Mouse (Mus musculus) cerebellum, adult 8-10 months (tissue): ENCODE results near the gene Acvr1c.

ENCODE experiments used
- DNase-seq: peaks from one replicate; pipeline ENCODE4 v3.0.0; 2022

The Acvr1c gene

DNA sequence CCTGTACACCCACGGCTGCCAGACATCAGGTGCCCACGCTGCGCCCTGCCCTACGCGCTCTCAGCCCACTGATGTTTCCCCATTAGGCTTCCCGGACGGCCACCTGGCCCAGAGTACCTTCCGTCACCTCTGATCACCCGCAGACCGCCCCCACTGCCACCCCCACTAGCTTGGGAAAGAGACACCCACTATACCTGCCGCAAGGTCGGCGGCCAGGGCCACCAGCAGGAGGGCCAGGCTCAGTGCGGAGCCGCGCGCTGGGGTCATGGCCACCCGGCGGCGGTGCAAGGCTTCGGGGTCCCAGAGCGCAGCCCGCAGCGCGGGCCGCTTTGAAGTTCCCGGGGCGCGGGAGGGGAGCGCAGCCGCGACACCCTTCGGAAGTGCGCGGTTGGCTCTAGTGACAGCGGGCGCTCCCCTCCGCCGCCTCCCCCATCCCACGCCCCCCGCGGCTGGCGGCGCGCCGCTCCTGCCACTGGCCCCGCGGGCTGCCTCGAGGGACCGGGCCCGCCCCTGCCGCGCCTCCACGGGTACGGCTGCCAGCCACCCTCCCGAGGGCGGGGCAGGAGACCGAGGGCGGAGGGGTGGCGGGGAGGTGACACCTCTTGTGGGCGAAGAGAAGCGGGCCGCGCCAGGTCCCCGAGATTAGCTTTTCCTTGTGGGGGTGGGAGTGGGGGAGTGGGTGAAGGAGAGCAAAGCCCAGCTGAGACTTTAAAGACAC lies at the start of gene Acvr1c:
Gene Acvr1c, minus strand, starts transcription at position 482 of the 718 bp plus-strand sequence.
- peak; percentile 38 for DNase-seq

GRCm38 (mm10) chr2:58403481-58403880 lies 45.8 kb upstream of the Acvr1c start:
- DNase-seq, result no peak

DNA sequence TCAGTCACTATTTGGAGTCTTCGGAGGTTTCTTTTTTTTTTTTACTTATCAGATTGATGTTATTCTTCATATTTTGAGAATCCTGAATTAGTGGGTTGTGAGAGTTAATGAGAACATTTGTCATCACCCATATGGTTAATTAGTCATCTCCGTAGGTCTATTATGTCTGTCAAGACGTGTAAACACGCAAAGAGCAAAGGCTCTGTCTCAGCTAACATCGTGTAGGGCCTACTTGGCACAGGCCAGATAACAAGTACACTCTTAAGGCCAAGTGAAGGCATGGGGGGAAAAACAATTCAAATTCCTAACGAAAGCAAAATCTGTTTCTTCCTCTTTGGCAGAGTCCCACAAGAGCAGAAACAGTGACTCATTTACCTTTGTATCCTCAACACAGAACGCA lies 30.9 kb upstream of the Acvr1c start:
- no peak for DNase-seq

DNA sequence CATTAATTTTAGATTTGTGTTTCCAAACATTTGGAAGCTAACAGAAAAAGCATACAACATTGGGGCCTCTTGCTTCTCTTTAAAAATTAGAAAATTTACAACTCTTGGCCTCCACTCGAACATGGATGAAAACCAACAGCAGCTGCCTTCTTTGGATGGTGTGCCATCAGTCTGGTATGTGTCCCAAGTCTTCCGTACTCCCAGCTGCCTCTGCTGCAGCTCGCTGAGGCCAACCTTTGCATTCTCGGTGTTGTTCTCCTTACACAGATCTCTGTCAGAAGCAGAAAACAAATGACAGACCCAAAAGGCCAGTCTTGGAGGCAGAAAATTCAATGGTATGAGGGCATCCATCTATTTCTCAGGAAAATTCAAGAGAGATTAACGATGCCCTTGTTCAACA lies 22.3 kb upstream of the Acvr1c start:
- DNase-seq, result no peak

DNA sequence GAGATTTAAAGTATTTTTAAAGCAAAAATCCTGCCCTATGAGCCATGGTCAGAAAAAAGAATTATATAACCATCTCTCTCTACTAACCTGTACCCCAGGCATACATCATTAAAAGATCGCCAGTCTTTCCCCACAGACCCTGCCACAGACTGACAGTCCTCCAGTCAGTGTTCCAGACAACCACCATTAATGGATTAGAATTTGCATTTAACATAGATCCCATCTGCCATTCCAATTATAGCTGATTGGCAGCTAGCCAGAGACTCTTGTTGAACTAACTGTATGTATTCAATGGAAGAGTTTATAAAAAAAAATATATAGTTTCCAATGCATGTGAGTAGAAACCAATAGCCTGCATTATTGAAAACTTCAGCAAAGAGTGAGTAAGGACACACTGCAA lies 21.8 kb upstream of the Acvr1c start:
- no peak for DNase-seq

DNA sequence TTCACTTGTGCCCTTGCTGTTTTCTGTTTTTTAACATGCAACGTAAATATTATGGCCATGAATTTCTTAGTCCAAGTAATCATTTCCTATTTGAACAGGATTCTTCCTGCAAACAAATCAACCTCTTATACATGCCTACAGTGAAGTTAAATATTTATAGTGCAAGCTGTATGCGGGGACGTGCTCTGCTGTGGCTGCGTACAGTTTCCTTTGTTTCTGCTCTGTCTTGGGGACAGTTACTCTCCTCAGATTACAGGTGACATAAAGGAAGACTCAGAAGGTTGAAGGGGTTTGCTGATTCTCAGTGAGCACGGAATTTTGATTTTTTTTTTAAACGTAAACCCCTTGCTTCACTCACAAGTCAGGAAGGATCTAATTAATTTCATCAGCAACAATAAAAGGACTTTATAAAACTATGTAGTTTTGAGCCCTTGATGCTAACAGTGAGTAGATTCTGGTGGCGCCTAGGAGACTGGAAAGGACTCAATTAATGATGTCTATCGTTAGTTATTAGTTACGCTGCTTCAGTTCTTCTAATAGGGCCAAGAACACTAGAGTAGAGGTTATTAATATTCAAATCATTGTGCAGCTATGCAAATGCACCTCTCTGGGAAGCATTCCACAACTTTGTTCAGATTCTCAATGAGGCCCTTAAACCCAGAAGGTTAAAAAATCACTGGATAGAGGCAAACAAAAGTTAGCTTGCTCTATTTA lies 19.9 kb upstream of the Acvr1c start:
- no peak for DNase-seq

DNA sequence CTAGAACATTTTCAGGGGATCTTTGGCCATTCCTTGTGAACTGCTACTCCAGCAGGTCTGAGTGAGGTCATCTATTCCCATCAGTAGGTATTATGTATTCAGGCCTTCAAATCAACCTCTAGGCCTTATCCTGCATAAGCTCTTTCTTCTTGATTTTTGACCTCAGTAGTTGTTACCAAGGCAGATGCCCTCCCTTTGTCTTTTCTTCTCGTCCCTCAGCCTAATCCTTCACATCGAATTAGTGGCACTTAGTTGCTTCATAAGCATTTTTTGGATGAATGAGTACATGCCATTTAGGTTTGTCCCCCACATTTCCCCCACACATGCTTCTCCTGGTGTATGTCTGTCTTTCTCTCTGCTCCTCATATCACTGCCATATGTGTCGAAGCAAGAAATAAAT lies 8.5 kb upstream of the Acvr1c start:
- no peak for DNase-seq

- DNase-seq, result no peak
These were observed 3.8 kb upstream of the Acvr1c start for GRCm38 (mm10) chr2:58361361-58362046.

- no peak for DNase-seq
These were observed 401 bp upstream of the Acvr1c start for GRCm38 (mm10) chr2:58358132-58358460.

GRCm38 (mm10) chr2:58357068-58357413 lies 654 bp downstream of the Acvr1c start:
- DNase-seq, result no peak

DNA sequence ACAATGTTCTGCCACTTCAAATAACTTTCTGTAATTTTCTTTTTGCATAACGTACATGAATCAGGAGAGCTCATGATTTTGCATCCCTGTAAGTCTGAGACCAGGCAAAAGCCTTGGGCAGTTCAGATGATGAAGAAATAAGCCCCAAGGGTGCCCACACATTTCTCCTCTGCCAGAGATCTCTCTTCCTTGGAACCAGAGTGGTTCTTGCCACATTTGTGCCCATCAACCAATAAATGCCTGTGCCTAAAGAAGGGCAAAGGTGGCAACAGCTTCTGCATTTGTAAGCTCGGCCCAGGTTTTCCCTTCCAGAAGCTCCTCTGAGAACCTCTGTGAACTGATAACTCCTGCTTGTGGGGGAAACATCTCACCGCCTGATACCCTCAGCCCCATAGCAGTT lies 3.3 kb downstream of the Acvr1c start:
- no peak for DNase-seq

DNA sequence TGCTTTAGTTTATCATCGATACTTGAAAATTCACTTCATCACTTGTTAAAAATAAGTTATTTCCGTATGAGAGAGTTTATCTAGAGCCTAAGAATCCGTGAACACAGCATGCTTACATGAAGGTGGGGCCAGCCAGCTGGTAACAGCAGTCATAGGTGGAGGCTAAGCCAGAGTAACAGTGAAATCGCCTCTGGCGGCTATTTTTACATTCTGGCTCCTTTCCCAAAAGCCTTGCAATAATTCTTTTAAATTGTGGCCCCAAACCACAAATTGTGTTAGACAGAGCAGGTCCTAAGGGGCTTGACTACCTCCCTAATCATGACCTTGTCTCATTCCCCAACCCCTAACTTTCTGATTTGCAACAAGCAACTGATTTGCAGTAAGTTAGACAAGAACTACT lies 4.8 kb downstream of the Acvr1c start:
- DNase-seq, result no peak

DNA sequence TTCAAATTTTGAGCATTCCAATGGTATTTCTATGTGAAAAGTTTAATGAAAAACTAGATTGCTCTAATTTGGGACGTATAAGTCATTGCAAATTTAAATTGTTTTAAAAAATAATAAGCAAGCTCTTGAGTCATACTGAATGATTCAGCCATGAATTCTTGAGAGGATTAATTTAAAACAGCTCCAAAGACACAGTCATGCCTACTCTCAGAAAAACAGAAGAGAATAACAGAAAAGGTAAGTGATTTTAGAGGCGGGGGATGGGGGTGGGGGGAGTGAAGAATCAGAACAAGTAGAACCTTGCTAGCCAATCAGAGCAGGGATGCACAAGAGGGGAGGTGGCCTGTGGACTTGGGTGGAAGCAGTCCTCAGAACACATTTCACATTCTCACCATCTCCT lies 7.0 kb downstream of the Acvr1c start:
- no peak for DNase-seq

DNA sequence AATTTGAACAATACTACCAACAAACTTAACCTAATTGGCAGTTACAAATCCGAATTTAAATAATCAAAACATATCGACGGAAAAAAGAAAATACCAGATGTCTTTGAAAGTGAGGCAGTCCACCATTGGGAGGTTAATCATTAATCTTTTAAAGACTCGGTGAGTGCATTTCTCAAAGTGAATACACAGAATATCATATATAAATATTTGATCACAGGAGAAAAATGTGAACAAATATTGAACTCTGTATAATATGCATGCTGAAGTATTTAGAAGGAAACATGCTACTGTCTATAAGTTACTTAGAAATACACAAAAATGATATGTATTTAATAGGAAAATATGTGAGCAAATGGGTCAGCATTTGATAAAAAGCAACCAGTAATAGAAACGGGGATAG lies 21.0 kb downstream of the Acvr1c start:
- no peak for DNase-seq

- no peak for DNase-seq
These were observed 28.1 kb downstream of the Acvr1c start for GRCm38 (mm10) chr2:58329589-58329988.

DNA sequence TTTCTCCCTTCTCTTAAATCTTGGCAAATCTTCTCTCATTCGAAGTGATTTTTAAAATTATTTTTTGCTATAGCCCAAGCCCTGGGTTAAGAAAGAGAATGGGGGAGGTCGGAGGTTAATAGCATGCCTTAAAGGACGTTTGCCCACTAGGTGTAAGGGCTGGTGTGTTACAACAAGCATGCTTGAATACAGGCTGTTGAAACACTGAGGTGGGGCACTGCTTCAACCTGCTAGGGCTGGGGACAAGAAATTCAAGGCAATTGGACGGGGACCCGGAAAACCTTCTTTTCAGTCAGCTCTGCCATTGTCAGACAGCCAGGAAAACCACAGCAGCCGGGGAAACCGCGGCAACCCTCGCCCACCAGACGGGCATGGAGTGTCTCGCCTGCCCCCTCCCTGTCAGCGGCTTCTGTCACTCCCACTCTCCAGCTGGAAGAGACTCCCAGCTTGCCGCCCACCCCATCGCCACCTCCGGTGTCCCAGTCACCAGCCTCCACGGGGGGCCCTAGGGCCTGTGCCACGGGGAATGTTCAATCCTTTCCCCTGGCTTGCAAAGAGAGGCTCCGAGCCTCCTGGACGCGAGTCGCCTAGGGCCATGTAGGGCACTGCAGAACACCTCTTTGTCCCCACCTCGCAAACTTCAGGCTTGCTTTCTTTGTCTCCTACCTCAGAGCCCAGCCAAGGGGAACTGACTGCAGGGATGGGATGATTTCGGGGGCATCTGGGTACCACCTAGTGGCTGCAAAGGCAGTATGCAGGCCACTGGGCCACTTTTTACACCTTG lies 33.4 kb downstream of the Acvr1c start:
- peak; percentile 57 for DNase-seq

DNA sequence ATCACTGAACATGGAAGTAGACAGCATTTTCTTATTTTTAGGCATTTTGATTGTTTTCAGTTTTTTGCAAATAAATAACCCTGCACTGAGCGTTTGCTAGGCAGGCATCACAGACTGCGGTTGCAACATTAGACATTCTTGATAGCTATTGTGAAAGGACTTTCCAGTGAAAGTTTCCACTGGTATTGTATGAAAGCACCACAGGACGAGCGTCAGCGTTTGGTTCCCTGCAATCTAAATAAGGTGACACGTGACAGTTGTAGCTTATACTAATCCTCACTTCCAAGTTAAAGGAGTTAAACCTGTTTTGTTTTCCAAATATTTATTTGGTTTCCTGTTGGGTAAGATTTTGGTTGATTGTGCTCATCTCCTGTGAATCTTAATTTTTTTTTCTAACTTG lies 34.4 kb downstream of the Acvr1c start:
- no peak for DNase-seq

GRCm38 (mm10) chr2:58316186-58316585 lies 41.5 kb downstream of the Acvr1c start:
- DNase-seq, result no peak

DNA sequence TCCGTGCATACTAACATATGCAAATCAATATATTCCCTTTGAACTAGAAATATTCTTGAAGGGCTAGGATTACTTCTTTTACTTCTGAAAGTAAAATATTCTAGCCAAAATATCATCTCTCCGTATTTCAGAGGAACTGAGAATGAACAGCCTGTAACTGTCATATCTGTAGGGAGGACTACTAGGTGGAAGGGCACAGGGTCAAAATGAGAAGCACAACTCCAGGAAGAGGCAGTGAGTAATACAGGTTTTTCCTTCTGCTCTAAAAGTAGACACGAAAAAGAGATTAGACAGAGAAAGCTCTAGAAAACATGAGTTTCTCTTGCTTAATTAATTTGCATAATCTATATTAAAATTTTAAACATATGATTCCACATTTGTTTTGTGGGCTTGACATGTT lies 48.0 kb downstream of the Acvr1c start:
- no peak for DNase-seq

DNA sequence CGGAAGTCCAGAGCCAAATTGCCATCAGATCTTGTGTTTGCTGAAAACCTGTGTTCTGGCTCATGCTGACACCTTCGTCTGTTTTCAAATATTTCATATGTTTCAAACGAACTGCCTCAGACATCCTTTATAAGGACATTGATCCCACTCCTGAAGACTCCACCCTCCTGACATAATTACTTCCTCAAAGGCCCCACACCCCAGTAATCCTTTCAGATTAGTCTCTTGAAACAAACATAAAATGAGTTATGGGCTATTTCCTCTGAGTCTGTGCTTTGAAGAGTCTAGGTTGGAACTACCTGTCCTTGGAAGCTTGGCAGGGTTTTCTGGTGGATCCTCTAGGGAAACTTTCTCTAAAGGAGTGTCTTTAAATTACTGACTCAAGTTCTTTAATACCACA lies 53.2 kb downstream of the Acvr1c start:
- no peak for DNase-seq

DNA sequence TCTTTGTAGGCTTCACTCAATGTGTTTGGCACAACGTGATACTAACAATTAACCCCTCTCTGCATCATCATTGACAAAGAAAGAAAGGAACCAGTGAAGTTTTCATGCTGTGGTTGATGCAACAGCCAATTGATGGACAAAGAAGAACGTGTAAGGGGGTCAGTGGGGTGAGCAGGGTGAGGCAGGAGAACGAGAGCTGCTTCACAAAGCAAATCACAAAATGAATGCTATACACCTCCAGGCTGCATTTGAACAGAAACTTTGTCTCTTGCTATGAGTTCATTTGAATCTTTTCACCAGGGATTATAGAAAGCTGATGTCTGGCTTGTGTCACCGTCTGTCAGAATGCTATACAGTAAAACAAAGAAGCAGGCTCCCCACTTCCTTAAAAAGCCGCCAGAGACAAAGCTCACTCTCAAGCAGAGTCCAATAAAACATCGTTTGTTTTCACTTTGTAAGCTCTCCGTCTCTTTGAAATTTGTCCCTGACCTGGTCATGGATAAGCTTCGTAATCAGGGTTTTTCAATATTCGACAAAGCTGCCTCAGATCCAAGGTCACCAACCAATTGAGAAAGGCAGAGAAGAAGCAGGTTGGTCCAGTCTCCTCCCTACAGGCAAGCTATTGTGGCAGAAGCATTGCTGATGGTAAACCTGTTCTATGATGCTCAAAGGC lies 67.8 kb downstream of the Acvr1c start:
- no peak for DNase-seq

- no peak for DNase-seq
These were observed 68.4 kb downstream of the Acvr1c start for GRCm38 (mm10) chr2:58289331-58289730.
